Mouse (Mus musculus) stomach, postnatal 0 days (tissue): ENCODE measurements at regions not wholly inside any gene's neighbourhood (a gene's known extent, or its start where the extent isn't known, plus 50 kb on each side); places are given as distances from the start of the nearest gene placed in this dataset.

Experiments
- ATAC-seq: fragments of 200-750 bp; cut with Nextera tagmentation; 2 replicates; pipeline ENCODE4 v1.8.0; 2017; ENCODE audit not compliant: low FRiP score, low TSS enrichment
- DNase-seq: peaks from one replicate; pipeline ENCODE4 v3.0.0-alpha.2; 2016; ENCODE audit warnings: low spot score
- H3K27ac ChIP-seq: fragments of 300-500 bp; sonication (generic); replicated peaks from 2 replicates; pipeline ENCODE4 v1.5.1; 2014; ENCODE audit warnings: mild to moderate bottlenecking, control low read depth
- H3K27me3 ChIP-seq: fragments of 300-500 bp; sonication (generic); 2 replicates; pipeline ENCODE4 v1.6.1; 2014; ENCODE audit warnings: low read length; ENCODE audit not compliant: control insufficient read depth, insufficient read depth
- H3K36me3 ChIP-seq: fragments of 300-500 bp; sonication (generic); 2 replicates; pipeline ENCODE4 v1.6.1; 2014; ENCODE audit warnings: low read length, mixed read lengths; ENCODE audit not compliant: control insufficient read depth, insufficient read depth
- H3K4me1 ChIP-seq: fragments of 300-500 bp; sonication (generic); replicated peaks from 2 replicates; pipeline ENCODE4 v1.6.1; 2014; ENCODE audit warnings: antibody characterized with exemption; ENCODE audit not compliant: control insufficient read depth, insufficient read depth
- H3K4me2 ChIP-seq: fragments of 300-500 bp; sonication (generic); replicated peaks from 2 replicates; pipeline ENCODE4 v1.6.1; 2014; ENCODE audit warnings: low read depth, mild to moderate bottlenecking, control low read depth, moderate library complexity
- H3K4me3 ChIP-seq: fragments of 300-500 bp; sonication (generic); 2 replicates; pipeline ENCODE4 v1.5.1; 2014; ENCODE audit warnings: low read depth, low read length, control low read depth
- H3K9ac ChIP-seq: fragments of 300-500 bp; sonication (generic); 2 replicates; pipeline ENCODE4 v1.6.1; 2014; ENCODE audit warnings: mild to moderate bottlenecking, low read length, control low read depth, mixed read lengths
- H3K9me3 ChIP-seq: fragments of 300-500 bp; sonication (generic); 2 replicates; pipeline ENCODE4 v1.6.1; 2016; ENCODE audit warnings: low read length; ENCODE audit not compliant: control insufficient read depth
- CTCF ChIP-seq: IDR thresholded peaks from 2 replicates; pipeline ENCODE4 v1.5.1; 2016; ENCODE audit warnings: antibody characterized with exemption, low read depth, mild to moderate bottlenecking, moderate library complexity
- EP300 ChIP-seq: optimal IDR thresholded peaks from 2 replicates; pipeline ENCODE3; 2016; ENCODE audit warnings: antibody characterized with exemption
- WGBS: fragments of 180-500 bp; shearing (Covaris S2); extraction: QIAGEN DNeasy Blood & Tissue Kit; methylation state at CpG from one replicate; pipeline ENCODE4 v1.1.7; 2014; 5-methylcytosine and 5-hydroxymethylcytosine counted together

DNA sequence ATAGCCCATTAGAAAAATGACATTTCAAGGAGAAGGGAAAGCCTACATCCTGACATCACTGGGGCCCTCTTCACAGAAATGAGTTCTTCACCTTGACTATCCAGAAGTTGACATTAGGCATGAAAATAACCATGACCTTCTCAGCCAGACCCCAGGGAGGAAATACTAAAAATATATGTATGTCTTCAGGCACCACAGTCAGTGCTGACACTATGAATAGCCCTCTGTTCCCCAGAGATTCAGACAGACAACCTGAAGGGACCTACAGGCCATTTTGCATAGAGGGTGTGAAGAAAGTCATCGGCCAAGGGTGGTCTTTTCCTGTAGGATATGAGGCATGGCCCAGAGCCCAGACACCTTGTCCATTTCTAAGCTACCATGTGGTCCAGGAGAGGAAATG lies 101.3 kb downstream of the Tmem215 start:
- ATAC-seq (no peak), DNase-seq (no peak)
- no peaks in the 10 kb centered on the region for H3K27me3 ChIP-seq
- H3K9ac ChIP-seq = no peak overlapping the region
- TF ChIP-seq CTCF (no peak), EP300 (no peak)
- no peak overlapping the region for H3K4me3 ChIP-seq
- no peak overlapping the region for H3K27ac ChIP-seq
- H3K4me1 ChIP-seq = no peaks in the 10 kb centered on the region
- no peak overlapping the region for H3K4me2 ChIP-seq
- WGBS = 90% methylated on average over 1 of the region's 1 CpGs
- no peaks in the 10 kb centered on the region for H3K9me3 ChIP-seq
- no peaks in the 10 kb centered on the region for H3K36me3 ChIP-seq

DNA sequence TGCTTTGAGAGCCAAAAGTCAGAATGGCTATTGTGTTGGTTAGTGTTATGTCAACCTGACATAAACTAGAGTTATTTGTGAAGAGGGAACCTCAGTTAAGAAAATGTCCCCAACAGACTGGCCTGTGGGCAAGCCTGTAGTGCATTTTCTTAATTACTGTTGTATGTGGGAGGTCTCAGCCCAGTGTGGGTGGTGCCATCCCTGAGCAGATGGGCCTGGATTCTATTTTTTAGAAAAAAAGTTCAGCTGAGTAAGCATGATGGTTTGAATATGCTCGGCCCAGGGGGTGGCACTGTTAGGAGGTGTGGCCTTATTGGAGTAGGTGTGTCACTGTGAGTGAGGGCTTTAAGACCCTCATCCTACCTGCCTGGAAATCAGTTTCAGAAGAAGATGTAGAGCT lies 104.0 kb downstream of the Tmem215 start:
- WGBS = 77% methylated on average over 1 of the region's 1 CpGs
- TF ChIP-seq EP300 (no peak), CTCF (no peak)
- Histone ChIP-seq H3K4me1 (no peaks in the 10 kb centered on the region), H3K36me3 (no peaks in the 10 kb centered on the region), H3K4me3 (no peak overlapping the region), H3K4me2 (no peak overlapping the region), H3K9ac (no peak overlapping the region), H3K9me3 (no peaks in the 10 kb centered on the region), H3K27me3 (no peaks in the 10 kb centered on the region), H3K27ac (no peak overlapping the region)
- ATAC-seq (no peak), DNase-seq (no peak)

DNA sequence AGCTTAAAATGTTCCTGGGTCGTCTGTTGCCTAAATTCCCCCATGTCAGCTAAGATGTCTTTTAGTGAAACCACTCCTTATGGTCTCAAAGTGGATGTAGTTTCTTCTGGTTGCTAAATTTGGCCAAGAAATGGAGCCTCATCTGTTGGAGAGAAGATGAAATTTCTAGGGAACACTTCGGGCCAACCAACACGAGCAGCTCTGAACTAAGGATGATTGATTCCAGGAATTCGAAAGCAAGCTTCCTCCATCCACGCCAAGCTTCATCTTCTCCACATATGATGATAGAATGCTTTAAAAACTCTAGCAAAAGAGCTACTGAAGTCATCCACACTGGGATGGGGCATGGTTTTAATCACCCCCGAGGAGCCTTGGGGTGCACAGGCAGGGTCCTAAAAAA lies 112.5 kb downstream of the Tmem215 start:
- DNase-seq = no peak
- Histone ChIP-seq H3K4me2 (no peak overlapping the region), H3K36me3 (no peaks in the 10 kb centered on the region), H3K27me3 (no peaks in the 10 kb centered on the region), H3K9me3 (no peaks in the 10 kb centered on the region), H3K9ac (no peak overlapping the region), H3K27ac (no peak overlapping the region), H3K4me3 (no peak overlapping the region), H3K4me1 (no peaks in the 10 kb centered on the region)
- 65% methylated on average over 6 of the region's 6 CpGs for WGBS
- ATAC-seq = no peak
- TF ChIP-seq EP300 = no peak
- TF ChIP-seq CTCF = no peak

- H3K4me3 ChIP-seq = no peak overlapping the region
- no peaks in the 10 kb centered on the region for H3K4me1 ChIP-seq
- H3K4me2 ChIP-seq = no peak overlapping the region
- no peaks in the 10 kb centered on the region for H3K27me3 ChIP-seq
- H3K9ac ChIP-seq = no peak overlapping the region
- no peak for TF ChIP-seq EP300
- DNase-seq (peak; percentile 15), ATAC-seq (peak; percentile 59; the same call in 1 of the 2 replicates)
- WGBS = 40% methylated on average over 3 of the region's 3 CpGs
- H3K36me3 ChIP-seq = no peaks in the 10 kb centered on the region
- no peaks in the 10 kb centered on the region for H3K9me3 ChIP-seq
- peak overlapping the region; percentile 18; the same call in 1 of the 2 replicates for H3K27ac ChIP-seq
Measured at GRCm38 (mm10) chr4:40584940-40585571, 113.1 kb downstream of the Tmem215 start.

DNA sequence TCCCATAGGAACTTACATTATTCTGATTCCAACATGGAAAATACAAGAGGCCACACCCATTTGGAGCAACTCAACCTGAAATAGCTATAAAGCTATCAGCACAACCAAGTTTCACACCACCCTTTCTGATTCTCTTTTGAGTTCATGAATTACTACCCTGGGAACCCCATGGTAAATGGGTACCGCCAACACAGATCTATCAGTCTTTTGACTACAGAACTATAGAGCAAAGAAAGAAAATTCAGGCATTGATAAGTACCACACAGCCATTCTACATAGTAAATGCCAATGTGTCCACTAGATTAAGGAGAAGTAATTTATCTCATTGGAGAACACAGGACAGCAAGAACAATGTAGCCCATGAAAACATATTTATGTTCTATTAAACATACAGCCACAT lies 114.1 kb downstream of the Tmem215 start:
- Histone ChIP-seq H3K4me1 (no peaks in the 10 kb centered on the region), H3K36me3 (no peaks in the 10 kb centered on the region), H3K4me2 (no peak overlapping the region), H3K4me3 (no peak overlapping the region), H3K9me3 (no peaks in the 10 kb centered on the region), H3K27me3 (no peaks in the 10 kb centered on the region), H3K9ac (no peak overlapping the region), H3K27ac (no peak overlapping the region)
- no peak for DNase-seq
- ATAC-seq = no peak
- 88% methylated on average over 1 of the region's 1 CpGs for WGBS
- no peak for TF ChIP-seq EP300
- TF ChIP-seq CTCF = no peak

DNA sequence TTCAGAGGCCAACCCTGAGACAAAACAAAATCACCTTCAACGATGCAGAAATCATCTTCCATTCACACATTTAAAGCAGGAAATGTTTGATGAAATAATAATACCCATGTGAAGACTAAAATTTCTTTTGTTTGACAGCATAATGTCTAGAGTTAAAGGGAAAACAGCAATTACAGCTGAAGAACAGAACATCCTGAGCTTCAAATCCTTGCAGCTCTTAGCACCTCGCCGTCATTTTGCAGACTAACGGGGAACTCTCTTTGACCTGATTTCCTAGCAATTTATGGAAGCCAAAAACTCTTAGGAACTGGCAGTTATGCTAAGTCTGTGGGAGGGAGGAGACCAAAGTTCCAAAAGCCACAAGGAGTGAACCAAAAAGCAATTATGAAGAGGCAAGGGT lies 115.3 kb downstream of the Tmem215 start:
- H3K4me3 ChIP-seq = no peak overlapping the region
- no peak for DNase-seq
- H3K27ac ChIP-seq = no peak overlapping the region
- TF ChIP-seq CTCF = no peak
- TF ChIP-seq EP300 = no peak
- H3K9ac ChIP-seq = no peak overlapping the region
- no peaks in the 10 kb centered on the region for H3K36me3 ChIP-seq
- H3K27me3 ChIP-seq = no peaks in the 10 kb centered on the region
- H3K4me2 ChIP-seq = no peak overlapping the region
- H3K9me3 ChIP-seq = no peaks in the 10 kb centered on the region
- H3K4me1 ChIP-seq = no peaks in the 10 kb centered on the region
- ATAC-seq = no peak
- WGBS = 70% methylated on average over 4 of the region's 4 CpGs
